Mouse (Mus musculus) hematopoietic stem cell, adult 5-6 weeks (primary cell): ENCODE data around the gene Ppp4r3b. TPM values are rescaled to one million over a fixed set of nuclear protein-coding genes. Genes with fewer than 3 reads are reported as not detected.

Source experiments
- ATAC-seq, 2 experiments: fragments of 125-278 bp in 1 of 2; replicated peaks in 1 of 2; 2 replicates each; pipeline ENCODE4 v1.8.0; 2016 to 2017; ENCODE audit warnings: inconsistent platforms in 2 of 2, mild to moderate bottlenecking in 2 of 2, moderate number of reproducible peaks in 2 of 2, low read depth in 1 of 2, moderate TSS enrichment in 1 of 2; ENCODE audit not compliant: low FRiP score in 2 of 2, poor library complexity in 2 of 2, severe bottlenecking in 2 of 2, insufficient read depth in 1 of 2, low TSS enrichment in 1 of 2
- total RNA-seq: library from RNA; stranded (forward); fragments of 172-1452, 232-1000 nt; gene quantifications from 2 replicates; pipeline ENCODE4 v1.2.3, GENCODE M21; 2017

The Ppp4r3b gene
- total RNA-seq: 180 and 181 TPM in 2 replicates

DNA sequence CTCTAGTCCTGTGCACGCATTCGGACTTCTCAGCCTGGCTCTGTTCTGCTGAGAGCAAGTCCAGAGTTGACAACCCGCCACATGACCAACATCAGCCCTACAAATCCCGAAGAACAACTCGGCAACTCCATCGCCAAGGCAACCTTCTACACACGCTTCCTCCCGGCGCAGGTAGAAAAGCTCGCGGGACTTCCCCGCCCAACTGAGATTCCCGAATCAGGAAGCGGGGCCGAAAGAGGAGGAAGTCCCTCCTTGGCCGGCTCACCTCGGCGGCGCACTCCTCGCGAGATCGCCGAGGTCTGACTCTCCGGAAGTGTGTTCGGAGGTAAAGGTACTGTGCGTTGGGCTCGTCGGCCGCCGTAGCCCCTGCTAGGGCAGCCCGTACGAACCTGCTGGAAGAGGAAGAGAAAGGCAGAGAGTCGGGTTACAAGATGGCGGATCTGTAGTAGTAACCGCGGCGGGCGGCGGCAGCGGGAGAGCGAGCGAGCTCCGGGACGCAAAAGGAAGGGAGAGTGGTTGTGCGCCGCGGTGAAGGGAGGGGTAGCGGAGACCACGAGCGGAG is at the start of gene Ppp4r3b:
TSS of gene Ppp4r3b (plus strand) at position 328 of the 562 bp plus-strand sequence.
- peak; percentile 91 to 95 for ATAC-seq

- ATAC-seq: peak; percentile 4 to 10; a peak in 1 of 4 replicates
Observed at GRCm38 (mm10) chr11:29129862-29130384, 42.8 kb upstream of the Ppp4r3b start.

- peak; percentile 100 for ATAC-seq
Observed at GRCm38 (mm10) chr11:29130385-29131355, 42.0 kb upstream of the Ppp4r3b start, which contains the start of gene Pnpt1. Gene Pnpt1 (plus strand): TSS chr11:29130744.

DNA sequence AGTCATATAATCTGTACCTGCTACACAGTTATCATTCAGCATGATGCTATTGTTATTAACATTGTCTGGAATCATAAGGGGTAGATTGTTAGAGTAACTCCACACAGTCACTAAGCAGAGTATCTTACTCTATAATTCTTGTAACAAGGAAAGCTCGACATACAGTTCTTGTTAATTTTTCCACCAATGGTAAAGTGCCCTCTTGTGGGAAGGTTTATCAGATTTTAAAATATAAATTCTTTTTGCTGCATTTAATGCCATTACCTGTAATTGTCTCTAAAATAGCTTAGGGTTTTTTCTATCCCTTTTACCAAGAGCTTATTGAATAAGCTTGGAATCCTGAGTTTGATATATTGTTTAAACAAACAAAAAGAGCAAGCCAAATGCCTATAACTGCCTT is 32.0 kb upstream of the Ppp4r3b start:
- ATAC-seq: no peak

- ATAC-seq: 0 out of 4 replicates have a peak, but pooled peaks of 1 of the 2 experiments have one; percentile 37
Observed at GRCm38 (mm10) chr11:29148901-29149300, 23.8 kb upstream of the Ppp4r3b start.

- ATAC-seq: no peak
Observed at GRCm38 (mm10) chr11:29163569-29163968, 9.1 kb upstream of the Ppp4r3b start.

GRCm38 (mm10) chr11:29171959-29172391 is 715 bp upstream of the Ppp4r3b start:
- peak; percentile 28 to 29 for ATAC-seq

GRCm38 (mm10) chr11:29173125-29173631 is 488 bp downstream of the Ppp4r3b start:
- peak; percentile 63 to 73 for ATAC-seq

DNA sequence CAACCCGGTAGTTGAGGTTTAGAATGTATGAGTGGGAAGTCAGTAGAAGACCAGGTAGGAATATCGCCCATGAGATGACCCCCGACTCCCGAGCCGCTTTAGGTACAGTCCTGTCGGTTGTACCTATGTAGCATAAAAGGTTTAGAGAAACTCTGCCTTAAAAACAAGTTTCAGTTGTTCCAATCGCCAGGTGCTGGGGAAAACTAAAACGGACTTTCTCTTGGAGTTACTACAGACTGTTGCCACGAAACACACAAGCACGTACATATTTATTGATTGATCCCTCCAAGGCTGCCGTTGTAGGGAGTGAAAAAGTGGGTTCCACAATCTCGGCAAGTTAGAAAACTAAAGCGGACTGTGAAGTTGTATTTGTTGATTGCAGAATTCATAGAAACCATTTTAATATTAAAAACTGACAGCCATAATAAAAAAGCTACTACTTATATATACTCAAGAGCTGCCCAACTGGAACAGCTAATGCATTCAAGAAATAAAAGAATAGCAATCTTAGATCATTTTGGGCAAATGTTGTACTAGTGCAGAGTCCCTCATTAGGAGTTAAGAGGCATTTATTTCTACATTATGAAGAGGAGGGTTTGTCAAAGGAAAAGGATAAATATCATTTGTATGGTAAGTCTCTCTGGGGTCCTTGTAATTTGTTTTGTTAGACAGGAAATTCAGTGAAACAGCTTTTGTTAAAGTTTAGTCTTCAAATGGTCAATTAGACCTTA is 1.2 kb downstream of the Ppp4r3b start:
- ATAC-seq: no peak

- no peak for ATAC-seq
Observed at GRCm38 (mm10) chr11:29179319-29179718, 6.6 kb downstream of the Ppp4r3b start.

DNA sequence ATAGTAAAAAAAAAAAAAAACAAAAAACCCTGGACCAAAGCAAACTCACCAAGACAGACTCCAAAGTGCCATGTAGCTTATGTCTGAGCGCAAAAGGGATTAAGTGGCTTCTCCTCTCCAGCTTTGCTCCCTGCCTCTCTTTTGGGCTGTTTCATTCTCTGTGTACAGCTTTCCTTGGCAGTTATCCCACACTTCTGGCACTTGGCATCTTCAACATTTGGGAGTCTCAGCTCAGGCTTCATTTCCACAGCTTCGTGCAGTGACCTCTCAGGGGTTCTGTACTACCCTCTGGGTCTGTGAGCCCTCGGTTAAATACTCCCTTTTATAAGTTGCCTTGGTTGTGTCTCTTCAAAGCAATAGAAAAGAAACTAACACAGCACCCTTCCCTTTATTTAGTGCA is 8.0 kb downstream of the Ppp4r3b start:
- no peak for ATAC-seq

GRCm38 (mm10) chr11:29181751-29182150 is 9.1 kb downstream of the Ppp4r3b start:
- ATAC-seq: no peak

DNA sequence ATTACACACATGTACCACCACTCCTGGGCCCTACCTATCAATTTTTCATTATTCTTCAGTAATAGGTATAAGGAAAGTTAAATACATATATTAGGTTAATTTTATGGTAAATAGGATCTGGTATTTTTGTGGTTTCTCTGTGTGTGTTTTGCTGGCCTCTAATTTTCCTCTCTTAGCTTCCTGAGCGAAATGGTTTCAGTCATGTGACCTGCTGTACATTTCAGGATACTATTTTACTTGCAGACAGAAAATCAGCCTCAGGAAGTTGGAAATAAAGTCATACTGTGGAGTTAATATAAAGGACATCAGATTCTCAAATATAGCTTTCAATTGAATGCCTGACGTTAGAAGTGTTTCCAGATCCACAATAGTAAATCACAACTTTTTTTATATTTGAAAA is 16.3 kb downstream of the Ppp4r3b start:
- ATAC-seq: no peak

DNA sequence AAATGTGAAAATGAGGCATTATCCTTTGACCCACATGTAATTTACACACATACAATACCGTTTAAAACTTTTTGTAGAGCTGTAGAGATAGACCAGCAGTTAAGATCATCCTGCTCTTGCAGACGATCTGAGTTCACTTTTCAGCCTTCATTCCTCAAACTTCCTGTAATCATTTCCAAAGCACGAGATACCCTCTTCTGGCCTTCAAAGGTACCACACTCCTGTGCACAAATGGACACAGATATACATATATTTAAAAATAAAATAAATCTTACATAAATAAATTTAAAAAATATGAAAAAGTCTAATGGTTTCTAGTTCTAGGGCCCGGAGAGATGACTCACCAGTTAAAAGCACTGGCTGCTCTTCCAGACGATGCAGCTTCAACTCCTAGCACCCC is 31.0 kb downstream of the Ppp4r3b start:
- ATAC-seq: 0 out of 4 replicates have a peak, but pooled peaks of 1 of the 2 experiments have one; percentile 27

GRCm38 (mm10) chr11:29209774-29210173 is 37.1 kb downstream of the Ppp4r3b start:
- no peak for ATAC-seq

DNA sequence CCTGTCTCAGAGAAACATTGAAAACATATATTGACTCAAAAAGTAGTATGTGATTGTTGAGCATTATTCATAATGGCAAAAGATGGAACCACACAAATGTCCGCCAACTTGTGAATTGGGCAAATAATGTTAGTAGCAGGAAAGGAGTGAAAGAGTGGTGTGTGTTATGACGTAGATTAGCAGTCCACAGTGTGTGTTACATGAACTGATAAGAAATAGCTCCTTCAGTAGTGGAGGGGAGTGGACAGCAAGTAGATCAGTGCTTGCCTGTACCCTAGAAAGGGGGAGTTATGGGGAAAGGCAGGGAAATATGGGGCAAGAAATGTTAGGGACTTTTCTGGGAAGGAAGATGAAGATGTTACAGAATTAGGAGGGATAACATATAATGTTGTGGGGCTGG is 43.5 kb downstream of the Ppp4r3b start:
- ATAC-seq: no peak

DNA sequence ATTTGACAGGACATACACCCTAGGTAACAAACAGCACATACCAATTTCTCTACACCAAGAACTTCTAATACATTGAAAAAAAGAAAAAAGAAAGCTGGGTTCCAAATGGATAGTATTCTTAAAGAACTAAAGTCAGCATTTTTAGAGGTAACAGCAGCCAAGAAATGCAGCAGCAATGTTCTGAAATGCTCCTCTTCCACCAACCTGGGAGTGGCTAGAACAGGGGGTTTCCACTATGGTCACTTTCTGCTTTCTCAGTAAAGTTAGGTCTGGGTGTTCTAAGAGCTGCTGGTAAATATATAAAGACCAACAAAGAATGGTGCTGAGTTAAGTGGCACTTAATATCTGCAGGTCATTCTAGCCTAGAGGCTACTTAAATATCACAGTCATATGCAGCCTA is 46.4 kb downstream of the Ppp4r3b start:
- no peak for ATAC-seq
